Mouse (Mus musculus) T-helper 1 cell (primary cell): ENCODE results near the gene Nalcn.

Experiments
- in situ Hi-C: fragments of 300-600 bp; cut with MboI, MseI; formaldehyde crosslinking; loops from one replicate; pipeline ENCODE4 v1.15.1; 2025; ENCODE audit warnings: high pct_unique_total_duplicates

Gene Nalcn

GRCm38 (mm10) chr14:123512923-123513322, 114.0 kb downstream of the Nalcn start:
- in situ Hi-C loops = no loop called here

- in situ Hi-C loops = no loop called here
Measured at GRCm38 (mm10) chr14:123495544-123495943, 131.4 kb downstream of the Nalcn start.

GRCm38 (mm10) chr14:123488575-123489207, 138.3 kb downstream of the Nalcn start:
- in situ Hi-C loops = no loop called here

- in situ Hi-C loops = no loop called here
Measured at GRCm38 (mm10) chr14:123462026-123462425, 164.9 kb downstream of the Nalcn start.

GRCm38 (mm10) chr14:123446031-123446430, 180.9 kb downstream of the Nalcn start:
- in situ Hi-C loops = no loop called here

- in situ Hi-C loops = no loop called here
Measured at GRCm38 (mm10) chr14:123435542-123435941, 191.4 kb downstream of the Nalcn start.

GRCm38 (mm10) chr14:123376167-123376855, 250.6 kb downstream of the Nalcn start:
- in situ Hi-C loops = no loop called here

- in situ Hi-C loops = no loop called here
Measured at GRCm38 (mm10) chr14:123371522-123371921, 255.4 kb downstream of the Nalcn start.

- in situ Hi-C loops = no loop called here
Measured at GRCm38 (mm10) chr14:123359691-123360090, 267.3 kb downstream of the Nalcn start.

GRCm38 (mm10) chr14:123352973-123353372, 274.0 kb downstream of the Nalcn start:
- in situ Hi-C loops = no loop called here

- in situ Hi-C loops = no loop called here
Measured at GRCm38 (mm10) chr14:123331841-123332240, 295.1 kb downstream of the Nalcn start.

GRCm38 (mm10) chr14:123314369-123314768, 312.6 kb downstream of the Nalcn start:
- in situ Hi-C loops = loop anchor here (25.0 kb wide), 1 partner anchor 377 kb away; no protein-coding TSS in a partner anchor

- in situ Hi-C loops = loop anchor here (25.0 kb wide), 1 partner anchor 375 kb away; no protein-coding TSS in a partner anchor
Measured at GRCm38 (mm10) chr14:123312371-123312770, 314.6 kb downstream of the Nalcn start.

GRCm38 (mm10) chr14:123296068-123296467, 330.9 kb downstream of the Nalcn start:
- in situ Hi-C loops = no loop called here

- in situ Hi-C loops = no loop called here
Measured at GRCm38 (mm10) chr14:123291118-123292007, 335.6 kb downstream of the Nalcn start.

- in situ Hi-C loops = no loop called here
Measured at GRCm38 (mm10) chr14:123282165-123282564, 344.8 kb downstream of the Nalcn start.

- in situ Hi-C loops = loop anchor here (5.0 kb wide), 1 partner anchor 75 kb away; no protein-coding TSS in a partner anchor
Measured at GRCm38 (mm10) chr14:123272121-123272520, 354.8 kb downstream of the Nalcn start.

- in situ Hi-C loops = no loop called here
Measured at GRCm38 (mm10) chr14:123240738-123241137, 386.2 kb downstream of the Nalcn start.

GRCm38 (mm10) chr14:123239945-123240344, 387.0 kb downstream of the Nalcn start:
- in situ Hi-C loops = no loop called here

- in situ Hi-C loops = no loop called here
Measured at GRCm38 (mm10) chr14:123237002-123237401, 389.9 kb downstream of the Nalcn start.

GRCm38 (mm10) chr14:123232630-123233206, 394.2 kb downstream of the Nalcn start:
- in situ Hi-C loops = no loop called here
